Mouse (Mus musculus): ENCODE data around the gene Psmd2. TPM values are rescaled to one million over a fixed set of nuclear protein-coding genes. Genes with fewer than 3 reads are reported as not detected.

Gene Psmd2
- polyA plus RNA-seq, 1 experiment from 2014 or later, result 309 TPM

- no peaks in the 10 kb centered on the region for H3K27me3 ChIP-seq (replicated peaks; ENCODE audit: control insufficient read depth, insufficient read depth, low read length)
- no peaks in the 10 kb centered on the region for H3K9me3 ChIP-seq (ENCODE audit: control insufficient read depth, low read length)
- peaks cover 23% of the 10 kb centered on the region for H3K36me3 ChIP-seq (ENCODE audit: control insufficient read depth, insufficient read depth, low read length)
- peaks cover 28% of the 10 kb centered on the region for H3K4me1 ChIP-seq (ENCODE audit: control insufficient read depth, insufficient read depth, low read length)
- 6% methylated on average over 14 of the region's 14 CpGs for WGBS
- ATAC-seq, result peak; percentile 75
- H3K9ac ChIP-seq (ENCODE audit: low read depth, low read length), result peak overlapping the region; percentile 89
- H3K4me3 ChIP-seq (ENCODE audit: low read length), result peak overlapping the region; percentile 63
- H3K4me2 ChIP-seq (ENCODE audit: low read depth, low read length), result peak overlapping the region; percentile 96
- H3K27ac ChIP-seq (ENCODE audit: low read length), result peak overlapping the region; percentile 84
Observed at GRCm38 (mm10) chr16:20673706-20674303, 22.4 kb downstream of the Psmd2 start.

GRCm38 (mm10) chr16:20675213-20675612, 23.8 kb downstream of the Psmd2 start:
- Histone ChIP-seq H3K36me3 (ENCODE audit: control insufficient read depth, insufficient read depth, low read length) (peaks cover 33% of the 10 kb centered on the region), H3K4me2 (ENCODE audit: low read depth, low read length) (peak overlapping the region; percentile 96; the same call in 1 of the 2 replicates), H3K4me3 (ENCODE audit: low read length) (no peak overlapping the region), H3K27me3 (replicated peaks; ENCODE audit: control insufficient read depth, insufficient read depth, low read length) (no peaks in the 10 kb centered on the region), H3K27ac (ENCODE audit: low read length) (no peak overlapping the region), H3K9me3 (ENCODE audit: control insufficient read depth, low read length) (no peaks in the 10 kb centered on the region), H3K4me1 (ENCODE audit: control insufficient read depth, insufficient read depth, low read length) (peaks cover 28% of the 10 kb centered on the region), H3K9ac (ENCODE audit: low read depth, low read length) (peak overlapping the region; percentile 89; the same call in 1 of the 2 replicates)
- no peak for ATAC-seq
- WGBS, result 92% methylated on average over 6 of the region's 6 CpGs

- Histone ChIP-seq H3K27ac (ENCODE audit: low read length) (no peak overlapping the region), H3K4me3 (ENCODE audit: low read length) (no peak overlapping the region), H3K27me3 (replicated peaks; ENCODE audit: control insufficient read depth, insufficient read depth, low read length) (no peaks in the 10 kb centered on the region), H3K36me3 (ENCODE audit: control insufficient read depth, insufficient read depth, low read length) (peaks cover 40% of the 10 kb centered on the region), H3K9me3 (ENCODE audit: control insufficient read depth, low read length) (no peaks in the 10 kb centered on the region), H3K9ac (ENCODE audit: low read depth, low read length) (no peak overlapping the region), H3K4me1 (ENCODE audit: control insufficient read depth, insufficient read depth, low read length) (peaks cover 27% of the 10 kb centered on the region), H3K4me2 (ENCODE audit: low read depth, low read length) (no peak overlapping the region)
- ATAC-seq, result no peak
- WGBS, result 78% methylated on average over 4 of the region's 4 CpGs
Observed at GRCm38 (mm10) chr16:20676702-20677101, 25.2 kb downstream of the Psmd2 start.

DNA sequence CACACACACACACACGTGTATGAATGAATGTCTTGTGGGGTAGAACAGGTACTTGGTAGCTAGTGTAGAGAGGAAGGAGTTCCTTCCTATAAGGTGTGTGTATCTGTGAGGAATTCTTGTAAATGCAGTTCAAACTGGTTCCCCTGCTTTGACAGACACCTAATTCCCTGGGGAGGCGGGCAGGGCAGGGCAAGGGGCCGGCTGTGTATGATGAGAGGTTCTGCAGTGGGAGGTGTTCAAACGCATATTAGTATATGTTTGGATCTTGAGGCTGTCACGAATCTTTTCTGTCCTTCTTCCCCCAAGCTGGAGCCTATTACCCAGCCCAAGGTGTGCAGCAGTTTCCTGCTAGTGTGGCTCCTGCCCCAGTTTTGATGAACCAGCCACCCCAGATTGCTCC, 25.9 kb downstream of the Psmd2 start:
- no peak overlapping the region for H3K9ac ChIP-seq (ENCODE audit: low read depth, low read length)
- 82% methylated on average over 5 of the region's 5 CpGs for WGBS
- peak overlapping the region; percentile 33; the same call in 1 of the 2 replicates for H3K27ac ChIP-seq (ENCODE audit: low read length)

GRCm38 (mm10) chr16:20677974-20678675, 26.7 kb downstream of the Psmd2 start:
- 71% methylated on average over 10 of the region's 10 CpGs for WGBS
- Histone ChIP-seq H3K9me3 (ENCODE audit: control insufficient read depth, low read length) (no peaks in the 10 kb centered on the region), H3K27me3 (replicated peaks; ENCODE audit: control insufficient read depth, insufficient read depth, low read length) (no peaks in the 10 kb centered on the region), H3K4me1 (ENCODE audit: control insufficient read depth, insufficient read depth, low read length) (peaks cover 23% of the 10 kb centered on the region), H3K9ac (ENCODE audit: low read depth, low read length) (no peak overlapping the region), H3K36me3 (ENCODE audit: control insufficient read depth, insufficient read depth, low read length) (peaks cover 52% of the 10 kb centered on the region), H3K4me2 (ENCODE audit: low read depth, low read length) (no peak overlapping the region), H3K27ac (ENCODE audit: low read length) (no peak overlapping the region), H3K4me3 (ENCODE audit: low read length) (no peak overlapping the region)
- ATAC-seq, result no peak

More for the DNA sequence above, 25.9 kb downstream of the Psmd2 start:
- ATAC-seq, result no peak
- H3K27me3 ChIP-seq (replicated peaks; ENCODE audit: control insufficient read depth, insufficient read depth, low read length), result no peaks in the 10 kb centered on the region
- peaks cover 46% of the 10 kb centered on the region for H3K36me3 ChIP-seq (ENCODE audit: control insufficient read depth, insufficient read depth, low read length)
- peaks cover 23% of the 10 kb centered on the region for H3K4me1 ChIP-seq (ENCODE audit: control insufficient read depth, insufficient read depth, low read length)
- H3K4me3 ChIP-seq (ENCODE audit: low read length), result no peak overlapping the region
- no peaks in the 10 kb centered on the region for H3K9me3 ChIP-seq (ENCODE audit: control insufficient read depth, low read length)
- H3K4me2 ChIP-seq (ENCODE audit: low read depth, low read length), result no peak overlapping the region

DNA sequence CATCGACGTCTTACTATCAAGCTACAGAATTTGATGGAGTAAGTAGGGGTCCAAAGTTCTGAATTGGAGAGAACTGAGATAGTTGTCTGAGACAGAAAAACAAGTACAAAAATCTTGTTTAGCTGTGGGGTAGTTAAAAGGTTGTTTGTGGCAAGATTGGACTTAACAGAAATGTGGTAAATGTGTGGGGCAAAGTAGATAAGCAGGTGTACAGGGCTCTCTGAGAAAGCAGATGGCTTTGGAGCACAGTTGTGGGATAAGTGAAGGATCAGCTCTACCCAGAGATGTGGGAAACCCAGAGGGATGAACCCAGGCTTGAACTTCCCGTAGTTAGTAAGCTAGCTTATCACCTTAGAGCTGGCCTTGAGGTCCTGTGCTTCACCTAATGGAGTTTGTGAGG, 39.3 kb downstream of the Psmd2 start:
- no peak overlapping the region for H3K4me2 ChIP-seq (ENCODE audit: low read depth, low read length)
- H3K9me3 ChIP-seq (ENCODE audit: control insufficient read depth, low read length), result no peaks in the 10 kb centered on the region
- H3K27ac ChIP-seq (ENCODE audit: low read length), result no peak overlapping the region
- no peak overlapping the region for H3K9ac ChIP-seq (ENCODE audit: low read depth, low read length)
- no peak overlapping the region for H3K4me3 ChIP-seq (ENCODE audit: low read length)
- WGBS, result 77% methylated on average over 3 of the region's 3 CpGs
- ATAC-seq, result no peak
- H3K4me1 ChIP-seq (ENCODE audit: control insufficient read depth, insufficient read depth, low read length), result peaks cover 13% of the 10 kb centered on the region
- no peaks in the 10 kb centered on the region for H3K27me3 ChIP-seq (replicated peaks; ENCODE audit: control insufficient read depth, insufficient read depth, low read length)
- H3K36me3 ChIP-seq (ENCODE audit: control insufficient read depth, insufficient read depth, low read length), result peaks cover 29% of the 10 kb centered on the region

DNA sequence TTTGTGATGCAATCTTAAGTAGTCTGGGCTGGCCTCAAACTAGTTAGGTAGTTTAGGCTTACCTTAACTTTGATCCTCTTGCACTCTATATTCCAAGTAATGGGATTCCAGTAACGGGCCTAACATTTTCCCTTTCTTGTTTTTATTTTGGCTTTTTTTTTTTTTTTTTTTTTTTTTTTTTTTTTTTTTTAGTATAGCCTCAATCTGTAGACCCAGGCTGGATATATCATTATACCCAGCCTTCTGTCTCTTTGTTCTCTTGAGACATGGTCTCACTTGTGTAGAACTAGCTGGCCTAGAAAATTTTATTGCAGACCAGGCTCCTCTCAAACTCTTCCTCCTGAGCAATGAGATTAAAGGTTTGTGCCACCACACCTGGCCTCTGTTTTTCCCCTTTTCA, 40.2 kb downstream of the Psmd2 start:
- Histone ChIP-seq H3K4me1 (ENCODE audit: control insufficient read depth, insufficient read depth, low read length) (peaks cover 19% of the 10 kb centered on the region), H3K4me2 (ENCODE audit: low read depth, low read length) (no peak overlapping the region), H3K9ac (ENCODE audit: low read depth, low read length) (no peak overlapping the region), H3K9me3 (ENCODE audit: control insufficient read depth, low read length) (no peaks in the 10 kb centered on the region), H3K4me3 (ENCODE audit: low read length) (no peak overlapping the region), H3K27me3 (replicated peaks; ENCODE audit: control insufficient read depth, insufficient read depth, low read length) (no peaks in the 10 kb centered on the region; the same call in 1 of the 2 replicates), H3K36me3 (ENCODE audit: control insufficient read depth, insufficient read depth, low read length) (peaks cover 21% of the 10 kb centered on the region), H3K27ac (ENCODE audit: low read length) (no peak overlapping the region)
- 80% methylated on average over 1 of the region's 1 CpGs for WGBS
- no peak for ATAC-seq

DNA sequence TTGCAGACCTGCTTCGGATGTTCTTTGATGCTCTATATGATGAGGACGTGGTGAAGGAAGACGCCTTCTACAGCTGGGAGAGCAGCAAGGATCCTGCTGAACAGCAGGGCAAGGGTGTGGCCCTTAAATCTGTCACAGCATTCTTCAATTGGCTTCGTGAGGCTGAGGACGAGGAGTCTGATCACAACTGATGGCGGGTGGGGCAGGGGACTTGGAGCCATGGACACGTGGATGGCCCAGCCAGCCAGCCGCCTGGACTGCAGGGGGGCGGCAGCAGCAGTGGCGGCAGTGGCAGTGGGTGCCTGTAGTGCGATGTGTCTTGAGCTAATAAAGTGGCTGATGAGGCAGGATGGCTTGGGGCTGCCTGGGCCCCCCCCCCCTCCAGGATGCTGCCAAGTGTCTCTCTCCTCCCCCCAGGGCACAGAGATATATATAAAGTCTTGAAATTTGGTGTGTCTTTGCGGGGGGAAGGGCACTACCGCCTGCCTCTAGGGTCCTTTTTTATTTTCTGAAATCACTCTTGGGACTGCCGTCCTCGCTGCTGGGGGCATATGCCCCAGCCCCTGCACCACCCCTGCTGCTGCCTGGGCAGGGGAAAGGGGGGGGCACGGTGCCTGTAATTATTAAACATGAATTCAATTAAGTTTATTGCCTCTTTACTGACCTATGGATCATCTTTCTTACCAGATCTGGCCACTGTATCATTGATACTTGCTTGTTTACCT, 41.0 kb downstream of the Psmd2 start:
- no peak overlapping the region for H3K4me3 ChIP-seq (ENCODE audit: low read length)

GRCm38 (mm10) chr16:20693111-20693701, 41.8 kb downstream of the Psmd2 start, which contains the start of gene Fam131a:
Fam131a (plus strand) TSS chr16:20693241.
- Histone ChIP-seq H3K36me3 (ENCODE audit: control insufficient read depth, insufficient read depth, low read length) (peaks cover 18% of the 10 kb centered on the region), H3K4me3 (ENCODE audit: low read length) (peak within 1 kb of the TSS; percentile 69), H3K9ac (ENCODE audit: low read depth, low read length) (peak within 1 kb of the TSS; percentile 85), H3K27ac (ENCODE audit: low read length) (peak within 1 kb of the TSS; percentile 85), H3K4me1 (ENCODE audit: control insufficient read depth, insufficient read depth, low read length) (peaks cover 19% of the 10 kb centered on the region), H3K4me2 (ENCODE audit: low read depth, low read length) (peak within 1 kb of the TSS; percentile 95), H3K27me3 (replicated peaks; ENCODE audit: control insufficient read depth, insufficient read depth, low read length) (no peaks in the 10 kb centered on the region; the same call in 1 of the 2 replicates), H3K9me3 (ENCODE audit: control insufficient read depth, low read length) (no peaks in the 10 kb centered on the region)
- WGBS, result under 1% methylated on average over 37 of the region's 37 CpGs
- peak; percentile 95 for ATAC-seq

More for the DNA sequence above, 41.0 kb downstream of the Psmd2 start:
- Histone ChIP-seq H3K4me1 (ENCODE audit: control insufficient read depth, insufficient read depth, low read length) (peaks cover 19% of the 10 kb centered on the region), H3K9me3 (ENCODE audit: control insufficient read depth, low read length) (no peaks in the 10 kb centered on the region), H3K4me2 (ENCODE audit: low read depth, low read length) (peak overlapping the region; percentile 95; the same call in 1 of the 2 replicates), H3K36me3 (ENCODE audit: control insufficient read depth, insufficient read depth, low read length) (peaks cover 18% of the 10 kb centered on the region), H3K27me3 (replicated peaks; ENCODE audit: control insufficient read depth, insufficient read depth, low read length) (no peaks in the 10 kb centered on the region; the same call in 1 of the 2 replicates), H3K27ac (ENCODE audit: low read length) (no peak overlapping the region), H3K9ac (ENCODE audit: low read depth, low read length) (no peak overlapping the region)
- WGBS, result 47% methylated on average over 16 of the region's 16 CpGs
- peak; percentile 9 for ATAC-seq
